Mouse (Mus musculus): ENCODE results near the gene Msantd2.

Gene Msantd2

GRCm38 (mm10) chr9:37543869-37544440 is 54.8 kb downstream of the Msantd2 start:
- no peak for DNase-seq

DNA sequence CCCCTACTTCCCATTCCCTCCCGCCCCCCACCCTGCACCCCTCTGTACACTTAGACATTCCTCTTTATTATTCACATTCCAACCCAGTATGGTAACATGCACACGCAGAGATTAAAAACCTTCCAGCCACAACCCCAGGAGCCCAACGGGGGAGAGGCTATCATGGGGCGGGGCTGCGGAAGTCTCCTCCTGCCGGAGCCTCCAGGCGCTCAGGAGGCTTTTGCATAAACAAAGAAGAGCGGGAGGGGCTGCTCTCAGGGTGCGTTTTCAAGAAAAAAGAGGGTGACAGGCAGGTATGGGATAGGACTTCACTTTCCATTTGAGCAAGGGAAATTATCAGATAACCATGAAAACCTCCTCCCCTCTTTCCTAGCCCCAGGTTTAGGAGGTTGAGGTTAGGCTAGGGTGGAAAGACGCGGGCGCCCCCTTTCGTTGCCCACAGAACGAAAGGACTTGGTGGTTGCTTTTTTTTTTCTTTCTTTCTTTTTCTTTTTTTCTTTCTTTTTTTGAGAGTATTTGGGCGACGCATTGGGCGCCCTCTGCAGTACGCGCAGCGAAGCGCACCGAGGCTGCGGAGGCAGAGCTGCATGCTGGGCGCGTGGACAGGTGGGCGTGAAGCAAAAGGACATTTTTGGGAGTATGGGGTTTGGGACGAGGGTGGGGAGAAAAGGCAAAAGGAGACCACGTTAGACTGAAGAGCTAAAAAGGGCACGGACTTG is 55.5 kb downstream of the Msantd2 start:
- DNase-seq = peak; percentile 74

- no peak for DNase-seq
These were observed 56.1 kb downstream of the Msantd2 start for GRCm38 (mm10) chr9:37545166-37545610.

DNA sequence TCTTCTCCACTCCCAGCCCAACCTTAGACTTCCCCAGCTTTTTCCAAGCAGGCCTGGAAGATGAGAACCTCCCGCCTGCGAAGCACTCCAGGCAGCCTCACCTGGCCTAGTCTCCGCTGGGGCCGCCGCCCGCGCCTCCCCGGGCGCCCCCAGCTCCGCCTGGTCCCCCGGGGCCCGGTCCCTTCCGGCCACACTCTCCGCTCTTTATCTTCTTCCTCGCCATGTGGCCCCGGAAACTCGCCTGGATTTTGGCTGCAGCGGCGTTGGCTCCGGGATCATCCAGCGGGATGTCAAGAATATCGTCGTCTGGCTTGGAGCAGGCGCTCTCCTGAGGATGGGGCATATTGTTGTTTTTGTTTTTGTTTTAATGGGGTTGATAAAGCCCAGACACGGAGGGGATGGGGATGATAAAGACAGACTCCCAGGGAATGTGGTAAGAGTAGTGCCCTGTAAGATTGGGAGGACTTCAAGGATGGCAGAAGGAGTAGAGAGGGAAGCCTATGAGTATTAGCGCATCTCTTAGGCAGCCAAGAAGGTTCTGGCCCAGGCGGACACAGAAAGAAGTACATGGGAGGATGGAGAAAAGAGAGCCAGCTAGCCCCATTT is 56.8 kb downstream of the Msantd2 start:
- DNase-seq = peak; percentile 8

- no peak for DNase-seq
These were observed 57.8 kb downstream of the Msantd2 start for GRCm38 (mm10) chr9:37546889-37547288.

DNA sequence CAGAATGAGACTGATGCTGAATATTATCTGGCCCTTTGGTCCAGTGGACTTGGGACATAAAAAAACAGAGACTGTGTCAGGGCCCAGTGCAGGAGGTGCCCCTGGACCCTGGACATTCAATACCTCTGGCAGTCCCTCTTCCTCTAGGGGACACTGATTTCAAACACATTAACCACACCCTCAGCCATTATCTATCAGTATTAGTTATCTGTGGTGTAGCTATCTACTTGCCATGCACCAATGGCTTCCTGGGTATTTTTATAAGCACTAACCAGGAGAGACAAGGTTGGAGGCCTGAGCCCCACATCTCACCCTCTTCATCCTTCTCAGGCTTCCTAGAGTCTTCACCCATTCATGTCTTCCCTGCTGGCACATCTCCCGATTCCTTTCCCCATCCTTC is 61.3 kb downstream of the Msantd2 start:
- no peak for DNase-seq

GRCm38 (mm10) chr9:37551751-37552531 is 62.8 kb downstream of the Msantd2 start:
- DNase-seq = no peak

DNA sequence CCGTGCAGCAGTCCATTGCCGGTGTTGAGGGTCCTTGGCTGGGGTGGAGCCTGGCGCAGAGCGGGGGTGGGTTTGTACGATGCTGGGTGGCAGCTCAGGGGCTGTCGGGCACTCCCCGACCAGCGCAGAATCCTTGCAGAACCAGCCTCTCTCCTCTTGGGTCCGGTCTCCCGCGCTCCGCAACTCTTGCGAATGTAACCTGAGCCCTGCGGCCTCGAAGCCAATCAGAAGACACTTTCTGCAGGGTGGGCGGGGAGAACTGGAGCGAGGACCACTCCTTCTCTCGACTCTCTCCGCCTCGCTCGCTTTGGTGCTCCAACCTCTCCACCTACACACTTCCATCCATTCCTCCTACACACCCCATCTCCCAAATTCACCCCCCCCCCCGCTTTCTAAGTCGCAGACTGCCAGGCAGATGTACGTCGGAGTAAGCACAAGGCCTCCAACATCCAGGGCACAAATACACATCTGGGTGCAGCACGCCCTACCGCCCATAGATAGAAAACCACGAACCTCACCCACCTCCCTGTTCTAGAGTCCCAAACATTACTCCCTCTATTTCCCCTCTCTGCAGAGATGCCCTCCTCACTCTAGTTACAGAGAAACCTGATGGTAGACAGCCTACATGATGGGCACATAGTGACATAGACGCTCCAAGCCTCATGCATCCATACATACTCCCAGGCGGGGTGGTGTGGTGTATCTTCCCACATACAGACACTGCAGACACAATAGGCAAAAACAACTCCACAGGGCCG is 63.6 kb downstream of the Msantd2 start, which contains the start of gene Nrgn:
Gene Nrgn, minus strand, starts transcription at position 369 of the 758 bp plus-strand sequence.
- DNase-seq = peak; percentile 74

DNA sequence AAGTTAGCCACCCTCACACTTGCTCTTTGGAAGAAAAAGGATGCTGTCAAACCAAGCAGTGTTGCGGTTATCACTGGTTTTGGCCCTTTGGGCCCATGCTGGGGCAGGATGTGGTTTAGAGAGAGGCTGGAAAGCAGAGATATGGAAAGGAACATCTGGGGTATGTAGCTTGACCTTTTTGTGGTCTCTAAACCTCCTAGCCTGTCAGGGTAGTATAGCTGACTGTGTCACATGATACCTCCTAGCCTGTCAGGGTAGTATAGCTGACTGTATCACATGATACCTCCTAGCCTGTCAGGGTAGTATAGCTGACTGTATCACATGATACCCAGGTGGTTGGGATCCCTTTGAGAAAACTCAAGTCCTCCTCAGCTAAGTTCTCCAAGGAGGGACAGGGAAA is 65.2 kb downstream of the Msantd2 start:
- no peak for DNase-seq

- no peak for DNase-seq
These were observed 66.0 kb downstream of the Msantd2 start, which contains the start of gene Siae for GRCm38 (mm10) chr9:37554838-37555748. Siae (plus strand) TSS chr9:37555698.

DNA sequence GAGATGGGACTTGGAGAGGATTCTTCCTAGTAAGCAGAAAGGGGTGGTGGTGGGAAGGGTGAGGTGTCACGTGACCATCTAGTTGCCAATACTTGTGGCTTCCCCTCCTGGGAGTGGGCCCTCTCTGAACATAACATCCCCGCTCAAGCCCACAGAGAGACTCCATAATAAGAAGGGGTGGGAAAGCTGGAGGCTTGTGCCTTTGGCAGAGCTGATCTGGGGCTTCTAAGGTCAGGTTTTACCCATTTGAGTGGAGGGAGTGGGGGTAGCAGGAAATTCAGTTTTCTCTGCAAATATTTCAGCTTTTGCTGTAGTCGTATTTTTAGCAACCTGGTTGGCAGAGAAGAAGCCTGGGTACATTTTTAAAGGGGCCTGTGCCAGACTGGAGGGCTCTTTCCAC is 67.2 kb downstream of the Msantd2 start:
- DNase-seq = no peak

DNA sequence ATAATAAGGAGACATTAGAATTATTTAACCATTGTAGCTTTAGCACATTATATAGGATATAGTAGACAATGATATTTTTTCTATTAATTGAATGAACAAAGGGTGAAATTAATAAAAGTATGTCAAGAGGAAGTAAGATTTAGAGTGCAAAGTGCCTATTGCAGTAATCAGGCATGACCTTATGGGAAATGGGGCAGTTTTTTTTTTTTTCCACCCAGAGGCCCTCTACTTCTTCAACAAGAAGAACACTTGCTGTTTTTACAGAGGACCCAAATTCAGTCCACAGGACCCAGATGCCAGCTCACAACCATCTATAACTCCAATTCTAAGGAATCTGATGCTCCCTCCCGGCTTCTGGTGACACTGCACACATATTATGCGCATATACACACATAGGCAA is 71.5 kb downstream of the Msantd2 start:
- no peak for DNase-seq

- no peak for DNase-seq
These were observed 74.7 kb downstream of the Msantd2 start for GRCm38 (mm10) chr9:37563805-37564204.

DNA sequence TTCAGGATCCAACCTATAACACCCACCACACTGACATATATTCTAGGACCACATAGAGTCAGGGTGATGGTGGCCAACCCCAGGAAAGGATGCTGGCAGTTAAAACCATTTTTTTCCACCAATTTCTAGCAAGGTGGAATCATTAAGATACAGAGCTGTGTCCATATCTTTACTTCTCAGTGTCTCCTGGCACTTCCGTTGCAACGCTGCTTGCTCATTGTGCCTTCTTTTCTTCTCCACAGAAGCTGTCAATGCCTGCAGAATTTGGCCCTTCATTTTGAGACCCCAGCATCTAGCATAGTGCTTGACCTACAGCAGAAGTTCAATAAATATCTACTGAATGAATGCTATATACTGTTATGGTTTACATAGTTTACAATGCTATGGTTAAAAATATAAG is 77.9 kb downstream of the Msantd2 start:
- no peak for DNase-seq

GRCm38 (mm10) chr9:37567454-37567853 is 78.3 kb downstream of the Msantd2 start:
- no peak for DNase-seq

DNA sequence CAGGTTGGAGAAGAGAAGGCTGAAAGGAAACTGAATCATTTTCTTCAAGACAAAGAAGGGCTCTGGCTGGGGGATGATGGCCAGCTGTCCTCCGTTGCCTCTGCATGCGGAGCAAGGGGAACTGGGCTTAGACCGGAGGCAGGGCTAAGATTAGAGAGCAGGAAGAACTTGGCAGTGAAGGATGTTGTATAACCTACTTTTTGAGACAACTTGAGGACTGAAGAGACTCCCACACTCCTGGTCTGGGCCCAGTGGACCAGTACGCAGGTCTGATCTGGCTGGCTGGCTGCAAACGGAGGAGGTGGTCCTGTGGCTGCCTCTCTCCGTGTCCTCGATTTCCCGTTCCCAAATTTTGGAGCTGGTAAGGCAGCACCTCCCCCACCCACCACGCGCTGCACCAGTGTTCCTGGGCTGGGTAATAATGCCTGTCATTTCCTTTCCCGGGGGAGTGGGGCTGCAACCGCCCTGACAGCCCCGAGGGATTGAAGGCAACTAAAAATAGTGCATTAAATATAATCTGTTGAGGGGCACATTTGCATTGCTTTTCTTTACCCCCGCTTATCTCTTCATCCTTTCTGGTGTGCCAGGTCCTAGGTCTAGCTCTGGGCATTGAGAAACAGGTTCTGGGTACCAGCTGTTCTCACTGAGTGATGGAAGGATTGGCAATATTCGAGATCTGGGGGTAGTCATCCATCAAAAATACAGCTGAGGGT is 78.9 kb downstream of the Msantd2 start:
- no peak for DNase-seq

DNA sequence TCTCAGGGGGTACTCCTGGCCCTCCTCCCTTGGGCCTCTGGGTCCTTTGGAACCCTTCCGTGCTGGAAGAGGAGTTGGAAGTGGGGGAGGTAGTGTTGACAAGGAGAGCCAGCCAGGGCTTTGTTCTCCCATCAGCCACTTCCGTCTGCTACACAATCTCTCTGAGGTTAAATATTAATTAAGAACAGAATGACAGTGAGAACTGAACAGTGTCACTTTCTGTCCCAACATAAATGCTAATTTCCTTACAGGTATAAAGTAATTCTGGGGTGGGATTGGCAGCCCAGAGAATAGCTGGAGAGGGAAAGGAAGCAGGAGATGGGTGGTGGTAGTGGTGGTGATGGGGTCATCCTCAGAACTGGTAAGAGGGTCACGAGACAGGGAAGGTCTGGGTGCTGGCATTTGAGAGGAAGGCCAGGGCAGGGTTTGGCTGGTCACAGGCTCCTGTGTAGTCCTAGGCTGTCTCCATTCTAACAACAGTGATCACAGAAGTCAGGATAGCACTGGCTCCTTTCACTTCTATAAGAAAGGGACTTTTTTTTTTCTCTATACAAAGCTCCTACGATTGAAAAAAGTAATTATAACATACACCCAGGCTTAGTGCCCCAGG is 79.6 kb downstream of the Msantd2 start:
- no peak for DNase-seq

DNA sequence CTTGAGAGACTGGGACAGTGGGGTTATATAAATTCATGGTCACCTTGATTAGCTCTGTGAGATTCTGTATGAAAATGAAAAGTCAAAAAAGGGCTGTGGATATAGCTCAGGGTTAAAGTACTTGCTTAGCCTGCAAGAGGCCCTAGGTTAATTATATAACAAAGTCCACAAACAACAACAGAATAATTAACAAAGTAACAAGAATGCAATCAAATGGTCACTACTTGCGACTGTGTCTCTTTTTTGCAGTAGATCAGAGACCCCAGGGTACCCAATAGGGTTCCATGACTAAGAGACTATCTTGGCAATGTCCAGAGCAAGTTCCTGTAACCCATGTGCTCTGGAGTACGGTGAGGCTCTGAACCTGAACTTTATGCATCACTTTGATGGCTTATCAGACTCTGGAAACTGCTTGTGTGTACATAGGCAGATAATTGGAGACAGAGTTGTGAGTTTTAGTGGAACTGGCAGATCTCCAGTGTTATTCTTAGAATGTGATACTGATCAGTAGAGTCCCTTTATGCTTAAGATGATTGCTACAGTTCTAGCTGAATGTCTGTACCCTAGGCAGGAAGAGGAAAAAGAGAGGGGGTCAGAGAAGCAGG is 80.2 kb downstream of the Msantd2 start:
- DNase-seq = no peak

DNA sequence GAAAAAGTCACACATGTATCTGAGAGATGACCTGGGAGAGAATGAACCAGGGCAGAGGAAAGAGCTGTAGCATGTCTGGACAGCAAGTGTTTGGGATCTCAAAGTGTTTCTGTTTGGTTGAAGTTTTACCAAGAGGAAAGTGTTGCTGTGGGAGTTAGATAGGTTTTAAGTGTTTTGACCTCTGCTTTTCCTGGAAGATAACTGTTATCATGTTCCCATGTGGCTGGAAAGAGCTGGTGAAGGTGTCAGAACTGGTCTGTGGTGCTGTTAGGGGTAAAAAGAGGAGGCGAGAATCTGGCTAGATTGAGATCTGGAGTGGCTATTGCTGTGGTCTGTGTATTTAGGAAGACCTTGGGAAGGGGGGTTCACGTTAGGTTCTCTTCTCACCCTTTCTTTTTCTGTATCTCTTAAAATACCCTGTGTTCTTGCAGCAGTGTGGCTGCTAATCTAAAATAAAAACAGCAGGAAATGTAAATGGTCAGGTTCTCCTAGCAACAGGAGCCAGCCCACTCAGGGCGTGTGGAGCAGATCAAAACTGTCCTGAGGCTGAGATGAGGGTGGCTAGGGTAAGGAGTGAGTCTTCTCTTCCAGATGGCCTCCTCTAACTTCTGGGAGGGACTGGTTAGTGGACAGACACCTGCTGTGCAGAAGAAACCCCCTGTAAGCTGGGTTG is 83.2 kb downstream of the Msantd2 start:
- no peak for DNase-seq
